Mouse (Mus musculus) kidney, postnatal 0 days (tissue): Measurements from ENCODE around the gene Tmem266. TPM values are rescaled to one million over a fixed set of nuclear protein-coding genes. Genes with fewer than 3 reads are reported as not detected.

Experiments used
- ATAC-seq: fragments of 200-750 bp; cut with Nextera tagmentation; replicated peaks from 2 replicates; pipeline ENCODE4 v1.8.0; 2017; ENCODE audit warnings: low read depth, moderate number of reproducible peaks, moderate TSS enrichment, moderate library complexity; ENCODE audit not compliant: low FRiP score
- DNase-seq: peaks from one replicate; pipeline ENCODE4 v3.0.0-alpha.2; 2016; ENCODE audit warnings: low spot score
- H3K27ac ChIP-seq: fragments of 300-500 bp; sonication (generic); 2 replicates; pipeline ENCODE4 v1.5.1; 2014; ENCODE audit warnings: mild to moderate bottlenecking
- H3K27me3 ChIP-seq: fragments of 300-500 bp; sonication (generic); 2 replicates; pipeline ENCODE4 v1.6.1; 2014; ENCODE audit warnings: low read length, mixed read lengths; ENCODE audit not compliant: insufficient read depth
- H3K36me3 ChIP-seq: fragments of 300-500 bp; sonication (generic); 2 replicates; pipeline ENCODE4 v1.6.1; 2014; ENCODE audit warnings: low read length, mixed read lengths; ENCODE audit not compliant: insufficient read depth
- H3K4me1 ChIP-seq: fragments of 300-500 bp; sonication (generic); replicated peaks from 2 replicates; pipeline ENCODE4 v1.6.1; 2014; ENCODE audit warnings: antibody characterized with exemption, low read length, mixed read lengths; ENCODE audit not compliant: insufficient read depth
- H3K4me2 ChIP-seq: fragments of 300-500 bp; sonication (generic); 2 replicates; pipeline ENCODE4 v1.6.1; 2014; ENCODE audit warnings: mild to moderate bottlenecking, low read length, moderate library complexity, mixed read lengths
- H3K4me3 ChIP-seq: fragments of 300-500 bp; sonication (generic); replicated peaks from 2 replicates; pipeline ENCODE4 v1.5.1; 2014; ENCODE audit warnings: low read depth, low read length
- H3K9ac ChIP-seq: fragments of 300-500 bp; sonication (generic); 2 replicates; pipeline ENCODE4 v1.6.1; 2014; ENCODE audit warnings: low read depth, low read length
- H3K9me3 ChIP-seq: fragments of 300-500 bp; sonication (generic); replicated peaks from 2 replicates; pipeline ENCODE4 v1.6.1; 2016; ENCODE audit warnings: low read length, inconsistent platforms, mixed read lengths
- CTCF ChIP-seq: IDR thresholded peaks from 2 replicates; pipeline ENCODE4 v1.5.1; 2016; ENCODE audit warnings: antibody characterized with exemption, low read depth, mild to moderate bottlenecking, moderate library complexity
- WGBS: fragments of 180-500 bp; shearing (Covaris S2); extraction: QIAGEN DNeasy Blood & Tissue Kit; methylation state at CpG from one replicate; pipeline ENCODE4 v1.1.7; 2014; 5-methylcytosine and 5-hydroxymethylcytosine counted together
- polyA plus RNA-seq: library from polyadenylated mRNA; unstranded; fragments of >200 nt; fragmentation: Nextera tagmentation; extraction: Ambion mirVana; gene quantifications from 2 replicates; pipeline ENCODE4 v1.2.1, GENCODE M21; 2015

Gene Tmem266
- polyA plus RNA-seq, 1 experiment from 2014 or later, result 0.25 TPM

GRCm38 (mm10) chr9:55450035-55450434 is 123.3 kb downstream of the Tmem266 start:
- Histone ChIP-seq H3K9me3 (no peaks in the 10 kb centered on the region), H3K4me3 (no peak overlapping the region), H3K9ac (no peak overlapping the region), H3K4me2 (no peak overlapping the region), H3K27ac (no peak overlapping the region), H3K4me1 (no peaks in the 10 kb centered on the region), H3K36me3 (no peaks in the 10 kb centered on the region), H3K27me3 (no peaks in the 10 kb centered on the region)
- TF ChIP-seq CTCF, result no peak
- DNase-seq (no peak), ATAC-seq (no peak)
- WGBS, result 76% methylated on average over 6 of the region's 6 CpGs

- Histone ChIP-seq H3K4me1 (no peaks in the 10 kb centered on the region), H3K9ac (no peak overlapping the region), H3K36me3 (no peaks in the 10 kb centered on the region), H3K27me3 (no peaks in the 10 kb centered on the region), H3K4me2 (no peak overlapping the region), H3K27ac (no peak overlapping the region), H3K9me3 (no peaks in the 10 kb centered on the region), H3K4me3 (no peak overlapping the region)
- TF ChIP-seq CTCF, result no peak
- ATAC-seq, result no peak
- 86% methylated on average over 3 of the region's 3 CpGs for WGBS
- no peak for DNase-seq
Measured at GRCm38 (mm10) chr9:55451426-55451825, 124.7 kb downstream of the Tmem266 start.

GRCm38 (mm10) chr9:55452906-55453305 is 126.2 kb downstream of the Tmem266 start:
- no peaks in the 10 kb centered on the region for H3K9me3 ChIP-seq
- no peak for ATAC-seq
- H3K36me3 ChIP-seq, result no peaks in the 10 kb centered on the region
- no peaks in the 10 kb centered on the region for H3K4me1 ChIP-seq
- TF ChIP-seq CTCF, result no peak
- H3K27ac ChIP-seq, result no peak overlapping the region
- H3K9ac ChIP-seq, result no peak overlapping the region
- H3K4me2 ChIP-seq, result no peak overlapping the region
- no peaks in the 10 kb centered on the region for H3K27me3 ChIP-seq
- WGBS, result 94% methylated on average over 1 of the region's 1 CpGs
- DNase-seq, result no peak
- no peak overlapping the region for H3K4me3 ChIP-seq

- no peaks in the 10 kb centered on the region for H3K36me3 ChIP-seq
- no peak for TF ChIP-seq CTCF
- WGBS, result 95% methylated on average over 5 of the region's 5 CpGs
- H3K4me2 ChIP-seq, result no peak overlapping the region
- no peak overlapping the region for H3K4me3 ChIP-seq
- no peak overlapping the region for H3K9ac ChIP-seq
- no peaks in the 10 kb centered on the region for H3K27me3 ChIP-seq
- H3K27ac ChIP-seq, result no peak overlapping the region
- no peak for ATAC-seq
- no peaks in the 10 kb centered on the region for H3K4me1 ChIP-seq
- no peak for DNase-seq
- H3K9me3 ChIP-seq, result no peaks in the 10 kb centered on the region
Measured at GRCm38 (mm10) chr9:55453366-55453765, 126.7 kb downstream of the Tmem266 start.

GRCm38 (mm10) chr9:55468397-55468796 is 141.7 kb downstream of the Tmem266 start:
- Histone ChIP-seq H3K27ac (no peak overlapping the region), H3K9me3 (no peaks in the 10 kb centered on the region), H3K27me3 (no peaks in the 10 kb centered on the region), H3K4me3 (no peak overlapping the region), H3K4me1 (no peaks in the 10 kb centered on the region), H3K9ac (no peak overlapping the region), H3K4me2 (no peak overlapping the region), H3K36me3 (no peaks in the 10 kb centered on the region)
- TF ChIP-seq CTCF, result peak; percentile 72
- peak; percentile 75 for DNase-seq
- ATAC-seq, result no peak
- WGBS, result 66% methylated on average over 1 of the region's 1 CpGs

- Histone ChIP-seq H3K9ac (no peak overlapping the region), H3K4me3 (no peak overlapping the region), H3K4me2 (no peak overlapping the region), H3K27ac (no peak overlapping the region), H3K27me3 (no peaks in the 10 kb centered on the region), H3K9me3 (no peaks in the 10 kb centered on the region), H3K4me1 (no peaks in the 10 kb centered on the region), H3K36me3 (0 out of 2 replicates have a peak, but pooled peaks cover 3% of the 10 kb centered on the region)
- no peak for DNase-seq
- TF ChIP-seq CTCF, result no peak
- WGBS, result 67% methylated on average over 1 of the region's 1 CpGs
- no peak for ATAC-seq
Measured at GRCm38 (mm10) chr9:55476084-55476483, 149.4 kb downstream of the Tmem266 start.

GRCm38 (mm10) chr9:55478699-55479098 is 152.0 kb downstream of the Tmem266 start:
- ATAC-seq, result no peak

More at GRCm38 (mm10) chr9:55478699-55479098, 152.0 kb downstream of the Tmem266 start:
- no peak overlapping the region for H3K4me3 ChIP-seq
- H3K36me3 ChIP-seq, result 0 out of 2 replicates have a peak, but pooled peaks cover 3% of the 10 kb centered on the region
- H3K9ac ChIP-seq, result no peak overlapping the region
- no peak overlapping the region for H3K4me2 ChIP-seq
- H3K27ac ChIP-seq, result no peak overlapping the region
- TF ChIP-seq CTCF, result no peak
- no peaks in the 10 kb centered on the region for H3K9me3 ChIP-seq
- no peaks in the 10 kb centered on the region for H3K27me3 ChIP-seq
- no peak for DNase-seq
- H3K4me1 ChIP-seq, result no peaks in the 10 kb centered on the region
